Mouse (Mus musculus) cortical plate, adult 2 months (tissue): Measurements from ENCODE around the gene Yipf2. TPM values are rescaled to one million over a fixed set of nuclear protein-coding genes. Genes with fewer than 3 reads are reported as not detected.

ENCODE experiments used
- H3K27ac ChIP-seq: fragments of 200-500 bp; 2 replicates; pipeline ENCODE4 v1.5.1; 2012; ENCODE audit warnings: low read length, control low read depth, inconsistent platforms; ENCODE audit not compliant: insufficient read depth
- H3K4me1 ChIP-seq: fragments of 200-500 bp; 2 replicates; pipeline ENCODE4 v1.6.1; 2011; ENCODE audit warnings: low read length; ENCODE audit not compliant: control insufficient read depth, insufficient read depth
- H3K4me3 ChIP-seq: fragments of 200-500 bp; 2 replicates; pipeline ENCODE4 v1.5.1; 2011; ENCODE audit warnings: mild to moderate bottlenecking, low read length, control low read depth; ENCODE audit not compliant: insufficient read depth
- CTCF ChIP-seq: fragments of 200-500 bp; IDR thresholded peaks from 2 replicates; pipeline ENCODE4 v1.5.1; 2011; ENCODE audit warnings: mild to moderate bottlenecking, control low read depth, low read length; ENCODE audit not compliant: insufficient read depth; ENCODE audit errors: extremely low read depth
- POLR2A ChIP-seq: fragments of 200-500 bp; IDR thresholded peaks from 2 replicates; pipeline ENCODE4 v1.6.1; 2011; ENCODE audit warnings: mild to moderate bottlenecking, low read length, control low read depth; ENCODE audit not compliant: insufficient read depth; ENCODE audit errors: extremely low read depth
- polyA plus RNA-seq: library from polyadenylated mRNA; depleted of rRNA; stranded (reverse); fragments of >200 nt; gene quantifications from 2 replicates; pipeline ENCODE4 v1.2.3, GENCODE M21; 2012

Yipf2 gene
- polyA plus RNA-seq, 1 experiment = 27.6 TPM

GRCm38 (mm10) chr9:21620229-21620628 lies 27.6 kb upstream of the Yipf2 start:
- Histone ChIP-seq H3K4me3 (no peak overlapping the region), H3K4me1 (peaks cover 7% of the 10 kb centered on the region), H3K27ac (no peak overlapping the region)
- TF ChIP-seq POLR2A (no peak), CTCF (no peak)

DNA sequence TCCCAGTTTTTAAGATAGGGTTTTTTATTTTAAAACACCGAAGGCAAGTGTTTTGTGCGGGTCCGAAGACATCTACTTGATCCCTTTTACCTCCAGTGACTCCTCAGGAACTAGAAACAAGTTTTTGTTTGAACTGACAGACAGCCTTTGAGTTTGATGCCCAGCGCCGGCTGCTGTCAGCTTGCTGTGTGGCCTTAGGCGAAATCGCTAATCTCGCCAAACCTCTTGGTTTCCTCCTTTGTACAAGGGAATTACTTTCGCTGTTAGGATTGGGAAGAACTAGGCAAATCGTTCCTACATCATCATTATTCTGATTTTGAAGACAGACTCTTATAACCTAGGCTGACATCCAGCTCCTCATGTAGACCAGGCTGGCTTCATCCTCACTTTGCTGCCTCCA lies 24.4 kb upstream of the Yipf2 start:
- TF ChIP-seq POLR2A (no peak), CTCF (no peak)
- Histone ChIP-seq H3K4me1 (0 out of 2 replicates have a peak, but pooled peaks cover 2% of the 10 kb centered on the region), H3K4me3 (peak overlapping the region; percentile 50), H3K27ac (no peak overlapping the region)

GRCm38 (mm10) chr9:21616232-21616781 lies 23.7 kb upstream of the Yipf2 start:
- H3K4me1 ChIP-seq = 0 out of 2 replicates have a peak, but pooled peaks cover 2% of the 10 kb centered on the region
- H3K27ac ChIP-seq = peak overlapping the region; percentile 94
- peak overlapping the region; percentile 50 for H3K4me3 ChIP-seq
- TF ChIP-seq POLR2A = peak; percentile 41; the same call in 1 of the 2 replicates
- no peak for TF ChIP-seq CTCF

GRCm38 (mm10) chr9:21615617-21616231 lies 23.1 kb upstream of the Yipf2 start, which contains the start of gene Smarca4:
Gene Smarca4 (plus strand): TSS chr9:21616169.
- Histone ChIP-seq H3K4me1 (0 out of 2 replicates have a peak, but pooled peaks cover 2% of the 10 kb centered on the region), H3K4me3 (peak within 1 kb of the TSS; percentile 50), H3K27ac (peak within 1 kb of the TSS; percentile 94)
- TF ChIP-seq POLR2A (peak; percentile 89), CTCF (no peak)

DNA sequence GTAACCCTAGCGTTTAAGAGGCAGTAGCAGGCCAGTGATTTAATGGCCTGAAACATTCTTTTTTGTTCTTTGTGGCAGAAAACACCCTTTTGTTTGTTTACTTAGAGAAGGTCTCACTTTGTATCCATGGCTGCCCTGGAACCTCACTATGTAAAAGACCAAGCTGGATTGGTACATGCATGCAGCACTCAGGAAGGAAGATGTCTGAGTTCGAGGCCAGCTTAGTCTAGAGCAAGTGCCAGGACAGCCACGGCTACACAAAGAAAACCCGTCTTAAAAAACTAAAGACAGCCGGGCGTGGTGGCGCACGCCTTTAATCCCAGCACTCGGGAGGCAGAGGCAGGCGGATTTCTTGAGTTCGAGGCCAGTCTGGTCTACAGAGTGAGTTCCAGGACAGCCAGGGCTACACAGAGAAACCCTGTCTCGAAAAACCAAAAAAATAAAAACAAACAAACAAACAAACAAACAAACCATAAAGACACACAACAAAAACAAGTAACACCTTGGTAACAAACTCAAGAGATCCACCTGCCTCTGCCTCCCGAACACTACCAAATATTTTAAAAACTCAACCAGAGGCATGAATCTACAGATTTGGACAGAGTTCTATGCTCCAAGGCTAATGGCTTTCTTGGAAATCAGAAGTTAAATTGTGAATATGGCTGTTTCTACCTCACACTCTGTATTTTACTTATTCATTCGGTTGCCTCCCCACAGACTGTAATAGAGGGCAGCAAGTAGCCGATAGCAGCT lies 22.4 kb upstream of the Yipf2 start:
- TF ChIP-seq CTCF = no peak
- H3K27ac ChIP-seq = peak overlapping the region; percentile 81
- 0 out of 2 replicates have a peak, but pooled peaks cover 2% of the 10 kb centered on the region for H3K4me1 ChIP-seq
- peak overlapping the region; percentile 50 for H3K4me3 ChIP-seq

GRCm38 (mm10) chr9:21609861-21610260 lies 17.2 kb upstream of the Yipf2 start:
- Histone ChIP-seq H3K27ac (no peak overlapping the region), H3K4me1 (no peaks in the 10 kb centered on the region), H3K4me3 (no peak overlapping the region)
- TF ChIP-seq POLR2A (no peak), CTCF (no peak)

DNA sequence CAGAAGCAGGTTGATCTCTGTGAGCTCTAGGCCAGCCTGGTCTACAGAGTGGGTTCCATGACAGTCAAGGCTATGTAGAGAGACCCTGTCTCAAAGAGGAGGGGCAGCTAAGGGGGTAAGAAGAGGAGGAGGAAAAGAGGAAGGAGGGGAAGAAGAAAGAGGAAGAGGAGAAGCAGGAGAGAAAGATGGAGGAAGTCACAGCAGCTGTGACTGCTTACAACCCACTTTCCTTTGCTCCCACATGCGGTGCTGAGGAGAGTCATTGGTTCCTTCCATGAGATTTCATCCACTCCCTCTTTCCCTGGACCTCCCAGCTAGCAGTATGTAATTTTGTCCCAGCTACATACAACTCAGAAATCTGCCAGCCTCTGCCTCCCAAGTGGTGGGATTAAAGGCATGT lies 14.0 kb upstream of the Yipf2 start:
- H3K27ac ChIP-seq = no peak overlapping the region
- TF ChIP-seq POLR2A = no peak
- no peak for TF ChIP-seq CTCF
- no peak overlapping the region for H3K4me3 ChIP-seq
- no peaks in the 10 kb centered on the region for H3K4me1 ChIP-seq

DNA sequence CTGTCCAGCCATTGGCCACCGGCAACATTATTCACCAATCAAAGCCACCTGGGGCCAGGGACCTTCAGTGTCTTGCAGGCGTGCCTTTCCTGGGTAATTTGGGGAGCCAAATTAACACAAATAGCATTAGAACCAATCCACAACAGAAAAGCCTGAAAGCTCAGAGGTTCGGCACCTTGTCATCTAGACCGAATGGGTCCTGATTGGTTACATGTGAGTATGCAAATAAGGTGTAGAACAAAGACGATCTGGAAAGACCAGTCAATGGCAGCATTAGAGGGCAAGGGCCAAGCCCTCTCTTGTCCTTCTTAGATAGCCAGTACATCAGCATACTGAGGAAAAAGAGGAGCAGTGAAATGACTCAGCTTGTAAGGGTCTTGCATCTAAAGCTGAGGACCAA lies 13.2 kb upstream of the Yipf2 start:
- TF ChIP-seq CTCF = no peak
- TF ChIP-seq POLR2A = no peak
- Histone ChIP-seq H3K4me1 (no peaks in the 10 kb centered on the region), H3K4me3 (no peak overlapping the region), H3K27ac (no peak overlapping the region)

- Histone ChIP-seq H3K4me1 (no peaks in the 10 kb centered on the region), H3K27ac (no peak overlapping the region), H3K4me3 (no peak overlapping the region)
- no peak for TF ChIP-seq CTCF
- TF ChIP-seq POLR2A = no peak
Measured at GRCm38 (mm10) chr9:21604119-21604518, 11.5 kb upstream of the Yipf2 start.
